ENCODE assay signal across 8 mouse cellular contexts in genomic region chr7:18910241-18910831, GRCm38 (mm10). TPM values are rescaled to one million over a fixed set of nuclear protein-coding genes. Genes with fewer than 3 reads are reported as not detected.
DNase-seq lines count a peak whose midpoint lies in the region; ATAC-seq and TF ChIP-seq lines count a peak whose summit lies in the region.

Gene Ccdc61, minus strand, starts transcription at chr7:18910415.

- peaks cover 2% of the 10 kb centered on the region; the same call in 1 of the 2 replicates for H3K27me3 ChIP-seq in G1E (ENCODE audit: insufficient read depth, low read length)
- H3K27me3 ChIP-seq in forebrain, embryonic 16.5 days (replicated peaks; ENCODE audit: control insufficient read depth, insufficient read depth, low read length), result no peaks in the 10 kb centered on the region
- no peaks in the 10 kb centered on the region for H3K27me3 ChIP-seq in lung, embryonic 14.5 days (ENCODE audit: insufficient read depth, low read length)
- H3K27me3 ChIP-seq in thymus, adult 2 months (ENCODE audit: control insufficient read depth, insufficient read depth, low read length), result no peaks in the 10 kb centered on the region

- H3K4me1 ChIP-seq in G1E (ENCODE audit: insufficient read depth, low read depth, low read length), result peaks cover 27% of the 10 kb centered on the region
- peaks cover 16% of the 10 kb centered on the region for H3K4me1 ChIP-seq in forebrain, embryonic 16.5 days (replicated peaks; ENCODE audit: control insufficient read depth, insufficient read depth, low read length)
- peaks cover 7% of the 10 kb centered on the region; the same call in 1 of the 2 replicates for H3K4me1 ChIP-seq in lung, embryonic 14.5 days (ENCODE audit: insufficient read depth)
- H3K4me1 ChIP-seq in olfactory bulb, adult 2 months (ENCODE audit: control insufficient read depth, insufficient read depth, low read length), result 0 out of 2 replicates have a peak, but pooled peaks cover 2% of the 10 kb centered on the region
- H3K4me1 ChIP-seq in thymus, adult 2 months (replicated peaks; ENCODE audit: control insufficient read depth, insufficient read depth, low read length), result peaks cover 7% of the 10 kb centered on the region

- H3K27ac ChIP-seq in forebrain, embryonic 16.5 days (ENCODE audit: low read length), result peak within 1 kb of the TSS; percentile 1; the same call in 1 of the 2 replicates
- peak within 1 kb of the TSS; percentile 76 for H3K27ac ChIP-seq in layer of hippocampus, adult 2 months
- no peak within 1 kb of the TSS for H3K27ac ChIP-seq in lung, embryonic 14.5 days (ENCODE audit: low read depth)
- H3K27ac ChIP-seq in olfactory bulb, adult 2 months (ENCODE audit: insufficient read depth, low read depth, low read length), result no peak within 1 kb of the TSS
- peak within 1 kb of the TSS; percentile 12; the same call in 1 of the 2 replicates for H3K27ac ChIP-seq in thymus, adult 2 months (ENCODE audit: control insufficient read depth, insufficient read depth, low read length)

- peaks cover 33% of the 10 kb centered on the region for H3K36me3 ChIP-seq in G1E (replicated peaks)
- 0 out of 2 replicates have a peak, but pooled peaks cover 2% of the 10 kb centered on the region for H3K36me3 ChIP-seq in forebrain, embryonic 16.5 days (ENCODE audit: control insufficient read depth, insufficient read depth)
- 0 out of 2 replicates have a peak, but pooled peaks cover 6% of the 10 kb centered on the region for H3K36me3 ChIP-seq in lung, embryonic 14.5 days (ENCODE audit: insufficient read depth)
- no peaks in the 10 kb centered on the region for H3K36me3 ChIP-seq in thymus, adult 2 months (ENCODE audit: control insufficient read depth, insufficient read depth, low read length)

- H3K4me3 ChIP-seq in G1E (ENCODE audit: low read depth, low read length), result peak within 1 kb of the TSS; percentile 76
- peak within 1 kb of the TSS; percentile 78 for H3K4me3 ChIP-seq in forebrain, embryonic 16.5 days (replicated peaks; ENCODE audit: low read length)
- peak within 1 kb of the TSS; percentile 86 for H3K4me3 ChIP-seq in layer of hippocampus, adult 2 months
- peak within 1 kb of the TSS; percentile 76 for H3K4me3 ChIP-seq in lung, embryonic 14.5 days (ENCODE audit: low read depth, low read length)
- peak within 1 kb of the TSS; percentile 83 for H3K4me3 ChIP-seq in olfactory bulb, adult 2 months (ENCODE audit: insufficient read depth, low read depth, low read length)
- peak within 1 kb of the TSS; percentile 62 for H3K4me3 ChIP-seq in thymus, adult 2 months (ENCODE audit: control insufficient read depth, insufficient read depth, low read length)

- no peaks in the 10 kb centered on the region for H3K9me3 ChIP-seq in G1E (replicated peaks)
- H3K9me3 ChIP-seq in forebrain, embryonic 16.5 days (ENCODE audit: control insufficient read depth, low read length), result no peaks in the 10 kb centered on the region
- H3K9me3 ChIP-seq in lung, embryonic 14.5 days (ENCODE audit: low read depth, low read length), result no peaks in the 10 kb centered on the region

- peak; percentile 41; the same call in 1 of the 2 replicates for TF ChIP-seq POLR2A in olfactory bulb, adult 2 months (IDR thresholded peaks at IDR 0.05; ENCODE audit: insufficient read depth, low read depth, low read length)
- TF ChIP-seq POLR2A in thymus, adult 2 months (IDR thresholded peaks at IDR 0.05; ENCODE audit: control insufficient read depth, extremely low read depth, insufficient read depth, low read length, poor library complexity), result peak; percentile 78

- ATAC-seq in G1E (ENCODE audit: extremely low read depth, insufficient number of reproducible peaks, low FRiP score, poor library complexity, severe bottlenecking), result peak; percentile 97
- ATAC-seq in forebrain, embryonic 16.5 days, result peak; percentile 99
- ATAC-seq in lung, embryonic 14.5 days (ENCODE audit: insufficient read depth), result peak; percentile 99

- no peak for TF ChIP-seq CTCF in G1E (IDR thresholded peaks at IDR 0.05; ENCODE audit: low read depth, low read length)
- no peak for TF ChIP-seq CTCF in layer of hippocampus, adult 2 months (conservative IDR thresholded peaks at IDR 0.05)
- no peak for TF ChIP-seq CTCF in lung, embryonic 14.5 days (IDR thresholded peaks at IDR 0.05; ENCODE audit: low read depth)
- TF ChIP-seq CTCF in olfactory bulb, adult 2 months (IDR thresholded peaks at IDR 0.05; ENCODE audit: insufficient read depth, low read depth, low read length), result no peak
- no peak for TF ChIP-seq CTCF in thymus, adult 2 months (IDR thresholded peaks at IDR 0.05; ENCODE audit: borderline replicate concordance, control insufficient read depth, extremely low read depth, insufficient read depth, low read length, poor library complexity)

- H3K9ac ChIP-seq in forebrain, embryonic 16.5 days (replicated peaks; ENCODE audit: low read depth, low read length), result peak within 1 kb of the TSS; percentile 50
- H3K9ac ChIP-seq in lung, embryonic 14.5 days, result peak within 1 kb of the TSS; percentile 67

- intact Hi-C loops in heart, postnatal 36 days (cut with DNase I), result no loop called here

- under 1% methylated on average over 33 of the region's 33 CpGs for WGBS in forebrain, embryonic 16.5 days
- WGBS in lung, embryonic 14.5 days, result 0% methylated on average over 33 of the region's 33 CpGs
- WGBS in olfactory bulb, adult 2 months, result under 1% methylated on average over 33 of the region's 33 CpGs
- WGBS in thymus, adult 2 months, result under 1% methylated on average over 33 of the region's 33 CpGs

- peak within 1 kb of the TSS; percentile 85 for H3K4me2 ChIP-seq in forebrain, embryonic 16.5 days (ENCODE audit: low read length)
- peak within 1 kb of the TSS; percentile 75 for H3K4me2 ChIP-seq in lung, embryonic 14.5 days

- DNase-seq in G1E (ENCODE audit: low spot score), result peak; percentile 95
- peak; percentile 93 for DNase-seq in cerebellum, adult 18-20 months
- DNase-seq in heart, postnatal 36 days, result peak; percentile 96 to 98
- DNase-seq in layer of hippocampus, adult 2 months (ENCODE audit: low spot score in 2 of 2), result peak; percentile 97 to 99
- peak; percentile 100 for DNase-seq in lung, embryonic 14.5 days
- peak; percentile 97 for DNase-seq in thymus, adult 2 months

RNA-seq across cellular contexts. Expression of gene Ccdc61, which starts in this region (rescaled TPM):
- total RNA-seq in G1E (2014; fragmentation: Nextera tagmentation) (2.1 and 9.6 TPM in 2 replicates), G1E (2017) (5.1 and 9.4 TPM in 2 replicates)
- 47.9 and 61.1 TPM in 2 replicates for polyA plus RNA-seq in G1E (2012)
- polyA plus RNA-seq in forebrain, embryonic 16.5 days (2015; fragmentation: Nextera tagmentation; extraction: Ambion mirVana), result 23.9 and 24.0 TPM in 2 replicates
- total RNA-seq in heart, postnatal 36 days (2021), result 10 to 100 TPM in 1 of 2 experiments, 1 to 10 TPM in 1; 7.7 to 11.0 TPM
- 10 to 100 TPM; 10.9 to 12.6 TPM for total RNA-seq in layer of hippocampus, adult 2 months (2021)
- polyA plus RNA-seq in lung, embryonic 14.5 days (2014; fragmentation: Nextera tagmentation; extraction: Ambion mirVana), result 20.4 and 24.7 TPM in 2 replicates
- not detected in 2 replicates for polyA plus RNA-seq in olfactory bulb, adult 2 months (2012; ENCODE audit: insufficient read depth, insufficient read length, low replicate concordance, missing spikeins)
- 56.5 and 67.1 TPM in 2 replicates for polyA plus RNA-seq in thymus, adult 2 months (2012; rRNA removed)

Comparison
In these comparisons a context has a peak if more than half of its experiments do, and no peak if none do; other contexts are left out.
1. RNA of gene Ccdc61 (polyA plus RNA-seq): 56.5 to 67.1 TPM in thymus, adult 2 months, 47.9 to 61.1 TPM in G1E, 20.4 to 24.7 TPM in lung, embryonic 14.5 days and 23.9 to 24.0 TPM in forebrain, embryonic 16.5 days; not detected in olfactory bulb, adult 2 months; every median in the first group is over 10 times any median in the second.
2. H3K27ac ChIP-seq: peak in forebrain, embryonic 16.5 days (single experiment), layer of hippocampus, adult 2 months (single experiment) and thymus, adult 2 months (single experiment); none in lung, embryonic 14.5 days (single experiment) and olfactory bulb, adult 2 months (single experiment).
3. Peak in every context shown above with its lines, with median percentiles within 50 percentile points of each other: ATAC-seq, DNase-seq and H3K4me3 ChIP-seq.